Mouse (Mus musculus) lung, postnatal 0 days (tissue): ENCODE data around the gene Lrguk.

Experiments
- CTCF ChIP-seq: IDR thresholded peaks from 2 replicates; pipeline ENCODE4 v1.5.1; 2016; ENCODE audit warnings: antibody characterized with exemption, mild to moderate bottlenecking
- EP300 ChIP-seq: IDR thresholded peaks from 2 replicates; pipeline ENCODE4 v1.6.1; 2016; ENCODE audit warnings: antibody characterized with exemption, mild to moderate bottlenecking, control low read depth

GRCm38 (mm10) chr6:34179007-34179406 lies 149.8 kb downstream of the Lrguk start:
- TF ChIP-seq EP300 (no peak), CTCF (no peak)
